Mouse (Mus musculus): ENCODE measurements around the gene Chchd3. TPM values are rescaled to one million over a fixed set of nuclear protein-coding genes. Genes with fewer than 3 reads are reported as not detected.
A peak's percentile ranks its signal among the peaks of the same experiment; 100 is the strongest.

Gene Chchd3
- polyA plus RNA-seq, 1 experiment from 2014 or later: 164 TPM

DNA sequence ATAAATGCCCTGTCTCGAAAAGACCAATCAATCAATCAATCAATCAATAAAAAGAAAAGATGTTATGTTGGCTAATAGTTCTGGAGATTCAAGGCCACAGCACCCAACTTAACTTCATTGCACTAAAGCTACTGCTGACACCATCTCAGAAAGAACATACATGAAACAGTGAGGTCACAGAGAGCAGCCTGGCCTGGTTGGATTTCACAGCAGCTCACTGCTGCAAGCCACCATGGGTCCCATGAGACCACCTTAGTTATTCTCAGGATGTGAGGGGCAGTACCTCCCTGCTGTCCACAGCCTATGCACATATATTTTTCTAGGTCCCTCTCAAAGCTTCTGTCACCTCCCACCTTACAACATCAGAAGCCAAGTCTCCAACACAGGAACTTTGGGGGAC is 57.1 kb downstream of the Chchd3 start:
- H3K27me3 ChIP-seq (replicated peaks): no peaks in the 10 kb centered on the region
- no peak overlapping the region for H3K4me3 ChIP-seq
- no peak overlapping the region for H3K9ac ChIP-seq
- H3K4me1 ChIP-seq: peaks cover 19% of the 10 kb centered on the region
- H3K36me3 ChIP-seq: peaks cover 9% of the 10 kb centered on the region
- no peak overlapping the region for H3K27ac ChIP-seq (replicated peaks)
- no peaks in the 10 kb centered on the region for H3K9me3 ChIP-seq
- no peak overlapping the region for H3K4me2 ChIP-seq
- WGBS: 77% methylated on average over 1 of the region's 1 CpGs
- ATAC-seq (ENCODE audit: extremely low read depth, insufficient number of reproducible peaks, low FRiP score, low TSS enrichment): no peak

DNA sequence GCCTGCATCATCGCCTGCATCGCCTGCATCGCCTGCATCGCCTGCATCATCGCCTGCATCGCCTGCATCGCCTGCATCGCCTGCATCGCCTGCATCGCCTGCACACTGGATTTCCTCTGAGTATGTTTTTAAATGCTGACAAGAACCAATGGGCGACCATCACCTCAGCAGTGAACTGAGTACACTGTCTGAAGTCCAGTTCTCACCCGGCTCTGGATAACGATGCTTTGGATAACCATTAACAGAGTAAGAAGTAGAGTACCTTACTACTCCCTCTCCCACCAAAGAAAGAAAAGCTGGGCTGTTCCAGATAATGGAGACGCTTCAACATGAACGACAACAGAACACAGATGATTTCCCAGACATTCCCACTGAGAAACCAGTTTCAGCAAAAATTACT is 58.8 kb downstream of the Chchd3 start:
- peaks cover 30% of the 10 kb centered on the region for H3K4me1 ChIP-seq
- no peak overlapping the region for H3K4me3 ChIP-seq
- 0 out of 2 replicates have a peak, but pooled peaks cover 3% of the 10 kb centered on the region for H3K36me3 ChIP-seq
- no peak overlapping the region for H3K9ac ChIP-seq
- no peaks in the 10 kb centered on the region for H3K27me3 ChIP-seq (replicated peaks)
- H3K27ac ChIP-seq (replicated peaks): no peak overlapping the region
- 91% methylated on average over 15 of the region's 15 CpGs for WGBS
- ATAC-seq (ENCODE audit: extremely low read depth, insufficient number of reproducible peaks, low FRiP score, low TSS enrichment): no peak
- no peak overlapping the region for H3K4me2 ChIP-seq
- no peaks in the 10 kb centered on the region for H3K9me3 ChIP-seq

DNA sequence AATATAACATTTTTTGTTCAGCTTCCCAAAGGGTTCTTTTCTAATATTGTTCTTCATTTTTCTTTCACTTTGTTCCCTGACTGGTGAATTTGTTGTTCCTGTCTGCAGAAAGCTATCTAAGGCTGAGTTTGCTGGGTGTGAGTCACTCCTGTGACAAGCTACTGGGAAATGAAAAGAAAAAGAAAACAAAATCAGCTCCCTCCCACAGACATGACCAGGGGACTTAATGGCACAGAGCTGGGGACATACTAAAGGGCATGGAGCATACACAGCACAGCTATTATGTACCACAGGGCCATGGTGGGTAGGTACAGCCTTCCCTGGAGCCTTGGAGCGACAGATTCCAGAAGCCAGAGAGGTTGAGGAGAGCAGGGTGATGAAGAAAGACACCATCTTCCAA is 63.5 kb downstream of the Chchd3 start:
- ATAC-seq (ENCODE audit: extremely low read depth, insufficient number of reproducible peaks, low FRiP score, low TSS enrichment): no peak
- peaks cover 3% of the 10 kb centered on the region; the same call in 1 of the 2 replicates for H3K36me3 ChIP-seq
- no peak overlapping the region for H3K4me3 ChIP-seq
- H3K9ac ChIP-seq: no peak overlapping the region
- H3K4me2 ChIP-seq: no peak overlapping the region
- peaks cover 18% of the 10 kb centered on the region for H3K4me1 ChIP-seq
- peak overlapping the region; percentile 42; the same call in 1 of the 2 replicates for H3K27ac ChIP-seq (replicated peaks)
- no peaks in the 10 kb centered on the region for H3K9me3 ChIP-seq
- WGBS: 88% methylated on average over 1 of the region's 1 CpGs
- H3K27me3 ChIP-seq (replicated peaks): no peaks in the 10 kb centered on the region

DNA sequence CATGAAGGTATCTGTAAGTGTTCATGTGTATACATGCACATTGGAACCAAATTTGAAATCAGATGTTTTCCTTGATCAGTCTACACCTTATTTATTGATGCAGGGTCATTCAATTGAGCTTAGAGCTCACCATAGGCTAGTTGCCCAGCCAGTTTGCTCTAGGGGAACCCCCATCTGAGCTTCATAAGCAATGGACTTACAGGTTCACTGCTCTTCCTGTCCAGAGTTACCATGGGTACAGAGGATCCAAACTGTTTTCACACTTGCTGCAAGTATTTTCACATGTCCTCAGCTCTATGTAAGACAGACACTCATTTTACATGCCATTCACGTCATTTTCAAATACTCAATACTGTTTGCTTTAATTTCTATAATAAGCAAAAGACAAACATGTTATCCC is 66.2 kb downstream of the Chchd3 start:
- Histone ChIP-seq H3K27ac (replicated peaks) (no peak overlapping the region), H3K4me3 (no peak overlapping the region), H3K9me3 (no peaks in the 10 kb centered on the region), H3K36me3 (peaks cover 3% of the 10 kb centered on the region; the same call in 1 of the 2 replicates), H3K9ac (no peak overlapping the region), H3K27me3 (replicated peaks) (no peaks in the 10 kb centered on the region), H3K4me1 (peaks cover 37% of the 10 kb centered on the region), H3K4me2 (no peak overlapping the region)
- WGBS: 91% methylated on average over 1 of the region's 1 CpGs
- ATAC-seq (ENCODE audit: extremely low read depth, insufficient number of reproducible peaks, low FRiP score, low TSS enrichment): no peak

DNA sequence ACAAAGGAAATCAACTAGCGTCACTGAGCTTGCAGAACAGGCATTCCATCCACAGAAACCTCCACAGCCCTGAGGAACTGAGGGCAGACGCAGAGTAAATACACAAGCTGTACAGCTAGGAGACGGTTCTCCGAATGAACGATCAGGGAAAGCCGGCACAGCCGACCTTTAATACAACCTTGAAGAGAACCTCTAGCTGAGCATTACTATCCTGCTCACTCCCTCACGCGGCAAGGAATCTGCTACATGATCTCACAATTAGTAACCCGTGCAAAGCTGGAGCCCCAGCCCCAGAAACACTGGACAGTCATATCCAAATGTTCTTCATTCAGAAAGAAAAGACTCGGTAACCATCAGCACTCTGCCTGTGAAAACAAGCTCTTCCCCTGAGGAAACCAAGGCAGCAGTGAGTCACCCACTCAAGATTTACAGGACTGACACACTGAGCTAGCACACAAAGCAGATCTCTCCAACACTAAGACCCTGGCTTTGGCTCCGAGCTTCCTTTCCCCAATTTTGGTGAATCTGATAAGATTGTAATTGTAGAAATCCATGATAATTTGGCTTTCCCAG is 69.9 kb downstream of the Chchd3 start:
- Histone ChIP-seq H3K36me3 (peaks cover 3% of the 10 kb centered on the region; the same call in 1 of the 2 replicates), H3K9ac (peak overlapping the region; percentile 8; the same call in 1 of the 2 replicates), H3K4me2 (peak overlapping the region; percentile 47), H3K4me3 (no peak overlapping the region), H3K27ac (replicated peaks) (peak overlapping the region; percentile 58; the same call in 1 of the 2 replicates), H3K4me1 (peaks cover 25% of the 10 kb centered on the region), H3K9me3 (no peaks in the 10 kb centered on the region), H3K27me3 (replicated peaks) (no peaks in the 10 kb centered on the region)
- WGBS: 33% methylated on average over 12 of the region's 12 CpGs
- no peak for ATAC-seq (ENCODE audit: extremely low read depth, insufficient number of reproducible peaks, low FRiP score, low TSS enrichment)

DNA sequence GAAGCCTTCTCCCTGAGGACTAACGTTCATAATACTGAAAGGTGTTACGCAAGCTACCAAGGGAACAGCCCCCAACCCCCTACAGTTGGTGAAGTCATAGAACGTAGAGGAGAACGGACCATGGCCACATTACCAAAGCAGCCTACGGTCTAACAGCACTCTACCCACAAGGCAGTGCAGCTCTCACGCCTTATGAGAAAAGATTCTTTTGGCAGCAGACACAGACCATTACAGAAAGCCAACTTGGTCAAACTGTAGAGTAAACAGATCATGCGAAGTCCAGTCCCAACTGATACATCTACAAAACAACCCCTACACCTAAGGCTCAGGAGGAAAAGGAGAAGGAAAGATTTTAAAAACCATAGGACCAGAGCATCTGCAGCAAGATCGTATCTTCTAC is 71.5 kb downstream of the Chchd3 start:
- H3K36me3 ChIP-seq: peaks cover 3% of the 10 kb centered on the region; the same call in 1 of the 2 replicates
- H3K27ac ChIP-seq (replicated peaks): no peak overlapping the region
- no peak for ATAC-seq (ENCODE audit: extremely low read depth, insufficient number of reproducible peaks, low FRiP score, low TSS enrichment)
- WGBS: 92% methylated on average over 8 of the region's 8 CpGs
- no peak overlapping the region for H3K9ac ChIP-seq
- H3K4me2 ChIP-seq: no peak overlapping the region
- no peak overlapping the region for H3K4me3 ChIP-seq
- no peaks in the 10 kb centered on the region for H3K9me3 ChIP-seq
- H3K27me3 ChIP-seq (replicated peaks): no peaks in the 10 kb centered on the region
- peaks cover 41% of the 10 kb centered on the region for H3K4me1 ChIP-seq

DNA sequence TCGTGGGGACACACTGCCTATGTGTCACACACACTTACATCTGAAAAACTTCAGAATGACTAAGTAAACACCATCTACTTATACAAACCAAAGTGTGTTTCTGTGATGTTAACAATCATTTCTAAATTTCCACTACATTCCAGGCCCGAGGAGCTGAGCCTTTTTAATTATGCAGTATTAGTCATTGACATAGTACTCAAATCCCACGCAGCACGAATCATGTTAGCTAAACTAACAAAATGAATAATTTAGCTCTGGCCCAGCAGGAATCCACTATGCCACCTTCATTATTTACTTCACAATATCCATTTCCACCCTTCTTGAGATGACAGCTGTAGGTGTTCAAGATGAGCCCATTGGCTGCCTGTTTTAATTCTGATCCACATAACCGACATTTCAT is 76.2 kb downstream of the Chchd3 start:
- H3K9ac ChIP-seq: no peak overlapping the region
- H3K4me1 ChIP-seq: peaks cover 48% of the 10 kb centered on the region
- no peaks in the 10 kb centered on the region for H3K9me3 ChIP-seq
- H3K27me3 ChIP-seq (replicated peaks): no peaks in the 10 kb centered on the region
- H3K27ac ChIP-seq (replicated peaks): no peak overlapping the region; the same call in 1 of the 2 replicates
- no peaks in the 10 kb centered on the region for H3K36me3 ChIP-seq
- ATAC-seq (ENCODE audit: extremely low read depth, insufficient number of reproducible peaks, low FRiP score, low TSS enrichment): no peak
- 84% methylated on average over 5 of the region's 5 CpGs for WGBS
- H3K4me2 ChIP-seq: no peak overlapping the region
- no peak overlapping the region for H3K4me3 ChIP-seq

DNA sequence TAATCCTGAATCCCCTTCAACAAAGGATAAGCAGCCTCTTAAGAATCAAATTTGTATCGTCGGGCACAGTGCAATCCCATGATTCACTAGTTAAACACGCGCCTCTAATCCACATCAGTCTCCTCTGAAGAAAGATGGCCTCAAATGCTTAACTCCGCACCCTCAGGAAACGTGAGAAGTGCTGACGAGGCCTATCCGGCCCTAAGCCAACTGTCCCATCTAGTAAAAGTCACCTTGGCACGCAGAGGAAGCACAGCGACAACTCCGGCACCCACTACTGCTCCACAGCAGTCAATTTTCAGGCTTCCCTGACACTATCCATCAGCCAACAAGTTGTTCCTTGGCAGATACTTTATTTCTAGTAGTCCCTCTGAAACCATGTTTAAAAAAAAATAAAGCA is 78.8 kb downstream of the Chchd3 start:
- Histone ChIP-seq H3K4me2 (peak overlapping the region; percentile 11; the same call in 1 of the 2 replicates), H3K9ac (0 out of 2 replicates have a peak overlapping the region, but pooled peaks have one; percentile 19), H3K27me3 (replicated peaks) (no peaks in the 10 kb centered on the region), H3K9me3 (no peaks in the 10 kb centered on the region), H3K36me3 (no peaks in the 10 kb centered on the region), H3K27ac (replicated peaks) (peak overlapping the region; percentile 79), H3K4me1 (peaks cover 48% of the 10 kb centered on the region), H3K4me3 (no peak overlapping the region)
- WGBS: 39% methylated on average over 11 of the region's 11 CpGs
- ATAC-seq (ENCODE audit: extremely low read depth, insufficient number of reproducible peaks, low FRiP score, low TSS enrichment): no peak

DNA sequence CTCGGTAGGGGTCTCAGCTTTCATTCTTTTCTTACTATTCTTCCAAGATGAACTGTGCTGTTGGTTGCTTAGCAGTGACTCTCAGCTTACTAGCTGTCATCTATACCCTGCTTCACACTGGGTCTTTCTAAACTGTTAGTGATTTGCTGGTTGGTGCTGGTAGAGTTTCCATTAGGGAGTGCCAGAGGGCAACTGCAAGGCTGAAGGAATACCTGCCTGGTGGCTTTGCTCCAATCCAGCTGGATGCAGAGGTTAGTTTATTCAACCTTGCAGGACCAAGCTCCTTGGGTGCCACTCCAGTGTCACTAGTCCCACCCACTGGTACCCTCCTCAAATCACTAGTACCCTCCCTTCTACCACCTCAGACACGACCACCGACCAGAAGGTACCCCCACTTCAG is 81.2 kb downstream of the Chchd3 start:
- H3K27me3 ChIP-seq (replicated peaks): no peaks in the 10 kb centered on the region
- ATAC-seq (ENCODE audit: extremely low read depth, insufficient number of reproducible peaks, low FRiP score, low TSS enrichment): no peak
- no peak overlapping the region for H3K4me3 ChIP-seq
- H3K4me2 ChIP-seq: no peak overlapping the region
- H3K9ac ChIP-seq: no peak overlapping the region
- H3K9me3 ChIP-seq: no peaks in the 10 kb centered on the region
- WGBS: 90% methylated on average over 3 of the region's 3 CpGs
- H3K27ac ChIP-seq (replicated peaks): no peak overlapping the region
- no peaks in the 10 kb centered on the region for H3K36me3 ChIP-seq
- H3K4me1 ChIP-seq: peaks cover 29% of the 10 kb centered on the region

DNA sequence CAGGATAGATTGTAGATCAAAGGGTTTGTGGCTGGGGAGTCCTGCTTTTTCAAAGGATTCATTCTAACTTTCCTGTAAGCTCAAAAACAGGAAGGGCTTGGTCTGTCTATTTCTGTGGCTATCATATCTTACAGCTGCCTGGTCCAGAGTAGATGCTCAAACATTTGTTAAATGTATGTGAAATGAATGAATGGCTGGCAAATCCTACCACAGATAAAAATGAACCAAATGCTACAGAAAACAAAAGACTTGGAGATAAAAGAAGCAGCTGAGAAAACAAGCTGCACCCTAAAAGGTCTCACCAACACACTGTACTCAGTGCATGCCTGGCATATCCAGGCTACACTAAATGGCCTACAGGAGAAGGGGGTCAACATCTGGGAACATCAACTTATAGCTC is 88.1 kb downstream of the Chchd3 start:
- Histone ChIP-seq H3K9ac (no peak overlapping the region), H3K4me3 (no peak overlapping the region), H3K36me3 (peaks cover 8% of the 10 kb centered on the region), H3K9me3 (no peaks in the 10 kb centered on the region), H3K4me2 (no peak overlapping the region), H3K27ac (replicated peaks) (no peak overlapping the region), H3K4me1 (peaks cover 25% of the 10 kb centered on the region), H3K27me3 (replicated peaks) (no peaks in the 10 kb centered on the region)
- no peak for ATAC-seq (ENCODE audit: extremely low read depth, insufficient number of reproducible peaks, low FRiP score, low TSS enrichment)

DNA sequence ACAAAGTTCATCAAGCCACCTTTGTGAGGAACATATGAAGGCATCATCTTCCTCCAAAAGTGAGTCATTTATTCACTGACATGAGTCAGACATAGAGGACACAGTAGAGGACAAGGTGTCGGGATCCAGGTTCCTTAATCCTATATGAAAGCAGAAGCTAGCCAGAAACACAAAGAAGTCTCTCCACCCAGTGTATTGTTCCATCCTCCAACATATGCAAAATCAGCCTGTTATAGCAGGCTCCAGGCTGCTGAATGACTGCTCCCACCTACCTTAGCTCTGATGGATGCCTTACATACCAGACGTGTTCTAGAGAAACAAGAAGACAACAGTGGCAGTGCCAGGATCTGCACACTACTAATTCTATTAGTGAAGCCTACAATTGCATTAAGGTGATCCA is 91.1 kb downstream of the Chchd3 start:
- Histone ChIP-seq H3K9ac (no peak overlapping the region), H3K27me3 (replicated peaks) (no peaks in the 10 kb centered on the region), H3K36me3 (peaks cover 19% of the 10 kb centered on the region), H3K4me1 (peaks cover 25% of the 10 kb centered on the region), H3K4me3 (no peak overlapping the region), H3K9me3 (no peaks in the 10 kb centered on the region), H3K4me2 (no peak overlapping the region), H3K27ac (replicated peaks) (no peak overlapping the region)
- WGBS: 61% methylated on average over 2 of the region's 2 CpGs
- ATAC-seq (ENCODE audit: extremely low read depth, insufficient number of reproducible peaks, low FRiP score, low TSS enrichment): no peak

DNA sequence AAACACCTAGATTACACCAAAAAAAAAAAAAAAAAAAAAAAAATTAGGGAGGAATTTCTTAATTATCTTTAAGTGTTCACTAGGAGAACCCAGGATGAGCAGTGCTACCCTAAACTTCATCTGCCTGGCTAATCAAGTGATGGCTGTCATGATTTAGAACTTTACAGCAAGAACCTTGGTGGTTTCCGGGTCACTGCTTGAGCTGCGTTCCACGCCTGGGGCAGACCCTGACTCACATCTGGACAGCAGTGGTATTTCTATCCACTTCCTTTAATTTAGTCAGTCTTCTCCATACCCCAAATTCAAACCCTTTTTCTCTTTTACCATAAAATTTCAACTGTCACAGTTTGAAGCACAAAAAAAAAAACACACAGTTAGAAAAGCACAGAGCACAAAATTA is 98.0 kb downstream of the Chchd3 start:
- H3K4me2 ChIP-seq: no peak overlapping the region
- H3K4me3 ChIP-seq: no peak overlapping the region
- H3K4me1 ChIP-seq: peaks cover 23% of the 10 kb centered on the region; the same call in 1 of the 2 replicates
- H3K9me3 ChIP-seq: no peaks in the 10 kb centered on the region
- no peaks in the 10 kb centered on the region for H3K27me3 ChIP-seq (replicated peaks)
- H3K9ac ChIP-seq: no peak overlapping the region
- no peak overlapping the region for H3K27ac ChIP-seq (replicated peaks)
- peaks cover 12% of the 10 kb centered on the region for H3K36me3 ChIP-seq
- no peak for ATAC-seq (ENCODE audit: extremely low read depth, insufficient number of reproducible peaks, low FRiP score, low TSS enrichment)
- 83% methylated on average over 3 of the region's 3 CpGs for WGBS

All from heart, embryonic 13.5 days (tissue).